Mouse (Mus musculus) adrenal gland, adult 2 months (tissue): ENCODE data around the gene Bcl2l1. TPM values are rescaled to one million over a fixed set of nuclear protein-coding genes. Genes with fewer than 3 reads are reported as not detected.

ENCODE experiments used
- DNase-seq: peaks from one replicate; pipeline ENCODE4 v3.0.0; 2021
- microRNA-seq, 2 experiments: library from miRNA; unstranded; fragments of <30 nt; microRNA quantifications; one replicate each; pipeline ENCODE4 v1.2.0; 2021
- polyA plus RNA-seq: library from polyadenylated mRNA; depleted of rRNA; stranded (reverse); fragments of >200 nt; gene quantifications from 2 replicates; pipeline ENCODE4 v1.2.3, GENCODE M21; 2012; rRNA removed
- total RNA-seq, 2 experiments: library from RNA; stranded (reverse); gene quantifications; 2 replicates each; pipeline ENCODE4 v1.2.3; 2021

Bcl2l1 gene
- total and polyA plus RNA-seq, 3 experiments = 43.8 to 79.7 (median 54.3) TPM

DNA sequence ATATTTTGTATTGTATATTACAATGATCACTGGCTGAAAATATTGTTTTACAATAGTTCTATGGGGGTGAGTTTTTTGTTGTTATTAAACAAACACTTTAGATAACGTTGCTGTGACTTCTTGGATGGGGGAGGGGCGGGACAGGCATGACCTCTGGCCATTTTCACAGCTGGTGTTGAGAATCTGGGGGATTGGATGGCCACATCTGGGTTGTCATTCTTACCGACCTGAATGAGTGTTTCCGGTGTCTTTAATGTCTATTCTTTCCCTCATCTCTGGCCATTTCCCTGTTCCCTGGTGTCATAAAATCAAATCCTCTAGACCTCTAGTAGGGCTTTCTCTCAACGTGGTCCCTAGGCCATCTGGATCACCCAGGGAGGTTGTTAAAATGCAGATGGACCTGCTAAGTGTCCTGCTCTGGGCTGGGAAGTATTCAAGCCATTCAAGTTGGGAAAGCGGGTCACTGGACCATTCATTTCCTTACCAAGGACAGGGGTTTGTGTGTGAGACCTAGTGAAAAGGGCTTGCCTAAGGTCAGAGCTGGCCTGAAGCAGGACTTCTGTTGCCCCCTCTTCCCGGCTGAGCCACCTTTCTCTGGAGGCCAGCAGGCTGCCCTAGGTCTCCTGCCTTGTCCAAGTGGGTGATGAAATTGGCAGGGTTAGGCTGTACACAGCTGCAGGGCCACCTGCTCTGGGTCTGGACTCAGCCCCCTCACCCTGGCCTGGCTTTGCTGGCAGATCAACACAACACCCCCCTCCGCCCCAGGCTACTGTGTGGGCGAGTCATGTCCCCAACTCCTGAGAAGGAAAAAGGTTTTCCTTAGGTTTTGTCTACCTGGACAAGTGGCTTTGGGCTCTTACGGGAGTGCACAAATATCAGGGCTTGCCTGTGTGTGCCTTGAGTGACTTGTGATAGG, 94.0 kb downstream of the Bcl2l1 start:
- DNase-seq = peak; percentile 66

DNA sequence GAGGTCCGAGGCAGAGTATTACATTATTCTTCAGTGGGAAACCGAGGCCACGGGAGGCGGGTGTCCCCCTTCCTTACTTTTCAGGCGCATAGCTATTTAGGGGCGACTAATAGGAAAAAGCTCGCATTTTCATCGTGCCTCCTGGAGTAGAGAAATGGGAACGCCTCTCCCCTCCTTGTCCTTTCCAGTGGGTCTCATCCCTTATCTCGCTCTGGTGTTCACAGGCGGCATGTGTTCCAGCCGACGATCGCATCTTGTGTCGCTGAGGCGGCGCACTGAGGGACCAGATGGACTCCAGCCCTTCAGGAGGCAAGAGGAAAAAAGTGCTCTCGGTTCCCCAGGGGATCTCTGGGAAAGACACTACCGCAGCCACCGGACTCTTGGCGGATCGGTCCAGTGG, 94.8 kb downstream of the Bcl2l1 start:
- peak; percentile 52 for DNase-seq

DNA sequence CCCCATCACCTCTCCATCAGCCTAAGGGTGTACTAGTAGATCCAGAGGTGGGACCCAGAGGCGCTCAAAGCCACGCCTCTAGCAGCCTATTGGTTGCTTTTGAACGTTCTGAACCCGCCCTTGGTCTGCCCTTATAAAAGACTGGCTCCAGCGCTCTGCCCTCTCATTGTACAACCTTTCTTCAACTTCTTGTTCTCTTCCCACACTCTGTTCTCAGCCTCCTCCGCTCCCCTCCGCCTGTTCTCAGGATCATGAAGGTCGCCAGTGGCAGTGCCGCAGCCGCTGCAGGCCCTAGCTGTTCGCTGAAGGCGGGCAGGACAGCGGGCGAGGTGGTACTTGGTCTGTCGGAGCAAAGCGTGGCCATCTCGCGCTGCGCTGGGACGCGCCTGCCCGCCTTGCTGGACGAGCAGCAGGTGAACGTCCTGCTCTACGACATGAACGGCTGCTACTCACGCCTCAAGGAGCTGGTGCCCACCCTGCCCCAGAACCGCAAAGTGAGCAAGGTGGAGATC, 95.4 kb downstream of the Bcl2l1 start, which contains the start of gene Id1:
Gene Id1 (plus strand): TSS at position 162 of the 512 bp plus-strand sequence.
- DNase-seq = peak; percentile 93

DNA sequence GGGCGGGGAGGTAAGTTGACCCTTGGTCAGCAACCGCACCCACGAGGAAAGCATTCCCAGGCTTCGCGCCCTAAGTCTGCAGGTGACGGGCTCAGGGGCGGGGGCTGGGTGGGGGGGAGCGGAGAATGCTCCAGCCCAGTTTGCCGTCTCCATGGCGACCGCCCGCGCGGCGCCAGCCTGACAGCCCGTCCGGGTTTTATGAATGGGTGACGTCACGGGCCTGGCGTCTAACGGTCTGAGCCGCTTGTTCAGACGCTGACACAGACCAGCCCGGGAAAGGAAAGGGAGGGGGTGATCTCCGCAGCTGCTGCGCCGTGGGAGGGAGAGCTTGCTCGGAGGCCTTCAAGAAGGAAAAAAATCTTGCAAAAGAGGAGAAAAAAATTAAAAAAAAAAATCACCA, 96.5 kb downstream of the Bcl2l1 start:
- DNase-seq = peak; percentile 98

DNA sequence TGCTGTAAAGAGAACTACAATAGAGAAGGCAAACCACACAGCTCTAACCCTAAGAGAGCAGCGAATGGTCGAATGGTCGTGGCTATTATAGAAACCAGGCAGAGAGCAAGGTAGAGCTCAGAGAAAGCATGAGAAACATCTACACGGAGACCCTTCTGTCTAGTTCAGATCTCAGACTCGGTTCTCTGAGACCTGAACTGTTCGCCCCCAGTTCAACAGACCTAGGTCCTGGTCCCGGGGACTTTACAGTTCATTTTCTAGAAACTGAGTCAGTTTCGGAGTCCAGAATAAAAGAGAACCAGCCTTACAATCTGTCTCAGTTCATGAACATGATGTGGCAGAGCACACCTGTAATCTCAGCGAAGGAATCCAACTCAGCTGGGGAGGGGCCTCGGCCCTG, 97.0 kb downstream of the Bcl2l1 start:
- no peak for DNase-seq

DNA sequence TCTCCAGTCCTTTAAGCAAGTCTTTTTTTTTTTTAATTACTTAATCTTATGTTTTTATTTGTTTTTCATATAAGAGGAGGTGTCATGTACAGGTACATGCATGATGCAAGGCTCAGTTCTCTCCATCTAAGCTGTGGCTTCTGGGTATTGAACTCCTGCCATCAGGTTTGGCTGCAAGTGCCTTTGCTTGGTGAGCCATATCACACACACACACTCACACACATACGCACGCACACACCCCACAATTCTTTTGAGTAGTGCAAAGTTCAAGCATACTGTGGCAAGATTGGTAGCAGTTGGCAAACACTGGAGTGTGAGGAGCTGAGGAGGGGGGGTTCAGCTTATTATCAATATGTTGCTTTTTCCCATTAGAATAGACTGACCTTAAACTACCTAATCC, 98.3 kb downstream of the Bcl2l1 start:
- DNase-seq = no peak

Small RNA genes lying within 50 kb of the gene (microRNA-seq; reads per million reads assigned to microRNA genes)
- gene Gm23802 (0 reads per million in 2 experiments), gene Mir5622 (0 reads per million in 2 experiments)

Other genes with a start within 250 kb of the Bcl2l1 start
- not detected for gene Defb45, start 232.3 kb downstream of the Bcl2l1 start, total RNA-seq
- not detected in 2 replicates for gene Defb45, start 232.3 kb downstream of the Bcl2l1 start, polyA plus RNA-seq
- under 1 TPM in 1 of 2 experiments, not detected in 1; 0.73 TPM for gene Defb36, start 227.4 kb downstream of the Bcl2l1 start, total RNA-seq
- 0.86 and 0.95 TPM in 2 replicates for gene Defb36, start 227.4 kb downstream of the Bcl2l1 start, polyA plus RNA-seq
- gene Defb25, start 208.7 kb downstream of the Bcl2l1 start, total RNA-seq = not detected
- 1.0 TPM in 1 of 2 replicates, not detected in the other for gene Defb25, start 208.7 kb downstream of the Bcl2l1 start, polyA plus RNA-seq
- gene Rem1, start 204.8 kb downstream of the Bcl2l1 start, total RNA-seq = 10 to 100 TPM; 11.3 to 18.1 TPM
- gene Rem1, start 204.8 kb downstream of the Bcl2l1 start, polyA plus RNA-seq = 11.9 and 21.0 TPM in 2 replicates
- gene H13, start 162.3 kb downstream of the Bcl2l1 start, total RNA-seq = 100 to 1,000 TPM; 164 to 202 TPM
- gene H13, start 162.3 kb downstream of the Bcl2l1 start, polyA plus RNA-seq = 358 and 395 TPM in 2 replicates
- 10 to 100 TPM; 26.7 to 32.9 TPM for gene Mcts2, start 144.7 kb downstream of the Bcl2l1 start, total RNA-seq
- 1.9 and 2.3 TPM in 2 replicates for gene Mcts2, start 144.7 kb downstream of the Bcl2l1 start, polyA plus RNA-seq
- 10 to 100 TPM; 41.5 to 67.3 TPM for gene Id1, start 95.5 kb downstream of the Bcl2l1 start, total RNA-seq
- gene Id1, start 95.5 kb downstream of the Bcl2l1 start, polyA plus RNA-seq = 186 and 275 TPM in 2 replicates
- 1 to 10 TPM; 1.4 to 3.4 TPM for gene Cox4i2, start 77.6 kb downstream of the Bcl2l1 start, total RNA-seq
- 3.9 and 4.4 TPM in 2 replicates for gene Cox4i2, start 77.6 kb downstream of the Bcl2l1 start, polyA plus RNA-seq
- gene Tpx2, start 16.2 kb upstream of the Bcl2l1 start, total RNA-seq = 1 to 10 TPM; 2.0 to 4.2 TPM
- 0.18 and 0.40 TPM in 2 replicates for gene Tpx2, start 16.2 kb upstream of the Bcl2l1 start, polyA plus RNA-seq
- gene Mylk2, start 79.6 kb upstream of the Bcl2l1 start, total RNA-seq = not detected
- gene Mylk2, start 79.6 kb upstream of the Bcl2l1 start, polyA plus RNA-seq = not detected in 2 replicates
- 1 to 10 TPM; 3.2 to 3.7 TPM for gene Foxs1, start 101.5 kb upstream of the Bcl2l1 start, total RNA-seq
- gene Foxs1, start 101.5 kb upstream of the Bcl2l1 start, polyA plus RNA-seq = 11.1 and 13.1 TPM in 2 replicates
- gene Dusp15, start 120.0 kb upstream of the Bcl2l1 start, total RNA-seq = 1 to 10 TPM; 2.7 to 2.9 TPM
- 0.82 and 1.8 TPM in 2 replicates for gene Dusp15, start 120.0 kb upstream of the Bcl2l1 start, polyA plus RNA-seq
- gene Ttll9, start 130.8 kb upstream of the Bcl2l1 start, total RNA-seq = under 1 TPM; 0.40 to 0.90 TPM
- gene Ttll9, start 130.8 kb upstream of the Bcl2l1 start, polyA plus RNA-seq = 0.06 and 0.33 TPM in 2 replicates
- gene Pdrg1, start 183.7 kb upstream of the Bcl2l1 start, total RNA-seq = 100 to 1,000 TPM; 146 to 245 TPM
- gene Pdrg1, start 183.7 kb upstream of the Bcl2l1 start, polyA plus RNA-seq = 53.5 and 58.0 TPM in 2 replicates
- gene Xkr7, start 200.1 kb upstream of the Bcl2l1 start, total RNA-seq = 1 to 10 TPM in 1 of 2 experiments, under 1 TPM in 1; 0.49 to 1.0 TPM
- gene Xkr7, start 200.1 kb upstream of the Bcl2l1 start, polyA plus RNA-seq = 1.0 and 1.6 TPM in 2 replicates
- 10 to 100 TPM; 12.7 to 15.3 TPM for gene Ccm2l, start 234.2 kb upstream of the Bcl2l1 start, total RNA-seq
- gene Ccm2l, start 234.2 kb upstream of the Bcl2l1 start, polyA plus RNA-seq = 37.1 and 49.1 TPM in 2 replicates